15 mouse cellular contexts compared by ENCODE assay signal in the genomic region with DNA sequence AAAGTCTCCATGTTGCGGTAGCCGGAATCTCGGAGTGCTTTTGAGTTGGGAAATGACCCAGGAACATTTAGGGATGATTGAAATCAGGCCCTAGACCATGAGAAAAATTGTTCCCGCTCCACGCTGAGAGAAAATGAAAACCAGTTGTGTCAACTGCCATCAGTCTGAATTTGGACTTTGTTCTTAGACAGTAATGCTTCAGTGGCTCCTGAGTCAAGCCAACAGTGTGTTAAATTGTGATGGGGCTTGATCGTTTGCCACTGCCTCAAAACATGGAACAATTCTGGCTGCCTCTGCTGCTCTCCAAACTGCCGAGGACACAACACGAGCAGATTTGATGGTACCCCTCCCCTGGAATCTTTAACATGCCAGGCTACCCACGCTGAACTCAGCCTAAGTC. TPM values are rescaled to one million over a fixed set of nuclear protein-coding genes. Genes with fewer than 3 reads are reported as not detected.
"Had no signal": no experiment of that assay in that cellular context is flagged by ENCODE, and none has a peak within 500 bp of the region (broad histone marks: within the 10 kb centered on the region; RNA-seq: fewer than 3 reads in every experiment).

No protein-coding gene starts in this region.

- H3K4me3 ChIP-seq: limb, embryonic 13.5 days; liver, embryonic 15.5 days; midbrain, embryonic 15.5 days; neural tube, embryonic 12.5 days had no signal

- H3K4me1 ChIP-seq: limb, embryonic 13.5 days; liver, embryonic 15.5 days; midbrain, embryonic 15.5 days; neural tube, embryonic 12.5 days had no signal

- H3K27me3 ChIP-seq: midbrain, embryonic 15.5 days; neural tube, embryonic 12.5 days had no signal

- H3K4me2 ChIP-seq: limb, embryonic 13.5 days; liver, embryonic 11.5 days; liver, embryonic 15.5 days; lung, embryonic 14.5 days; midbrain, embryonic 11.5 days; midbrain, embryonic 15.5 days; neural tube, embryonic 12.5 days had no signal

- H3K9ac ChIP-seq: limb, embryonic 13.5 days; liver, embryonic 15.5 days; lung, embryonic 14.5 days; midbrain, embryonic 15.5 days; neural tube, embryonic 12.5 days had no signal

- DNase-seq: left cerebral cortex, postnatal 4 days; lung, embryonic 14.5 days; lung, postnatal 10 days; lung, postnatal 4 days had no signal

- H3K36me3 ChIP-seq: limb, embryonic 13.5 days; liver, embryonic 15.5 days; midbrain, embryonic 15.5 days; neural tube, embryonic 12.5 days had no signal

- ATAC-seq: intestine, embryonic 16.5 days; midbrain, embryonic 15.5 days had no signal

- H3K27ac ChIP-seq: limb, embryonic 13.5 days; liver, embryonic 15.5 days; midbrain, embryonic 15.5 days; neural tube, embryonic 12.5 days; stomach, postnatal 0 days had no signal

- H3K9me3 ChIP-seq: limb, embryonic 13.5 days; liver, embryonic 15.5 days; midbrain, embryonic 15.5 days; neural tube, embryonic 12.5 days had no signal

RNA-seq across cellular contexts. Expression of a gene that starts 10.0 kb away (rescaled TPM):
- total RNA-seq: megakaryocyte, adult 5-6 weeks; monocyte, adult 5-6 weeks; neutrophil, adult 5-6 weeks had no signal
